Mouse (Mus musculus): ENCODE results near the gene Slc50a1. TPM values are rescaled to one million over a fixed set of nuclear protein-coding genes. Genes with fewer than 3 reads are reported as not detected.

The Slc50a1 gene
- polyA plus RNA-seq, 1 experiment from 2014 or later, result 59.9 TPM

DNA sequence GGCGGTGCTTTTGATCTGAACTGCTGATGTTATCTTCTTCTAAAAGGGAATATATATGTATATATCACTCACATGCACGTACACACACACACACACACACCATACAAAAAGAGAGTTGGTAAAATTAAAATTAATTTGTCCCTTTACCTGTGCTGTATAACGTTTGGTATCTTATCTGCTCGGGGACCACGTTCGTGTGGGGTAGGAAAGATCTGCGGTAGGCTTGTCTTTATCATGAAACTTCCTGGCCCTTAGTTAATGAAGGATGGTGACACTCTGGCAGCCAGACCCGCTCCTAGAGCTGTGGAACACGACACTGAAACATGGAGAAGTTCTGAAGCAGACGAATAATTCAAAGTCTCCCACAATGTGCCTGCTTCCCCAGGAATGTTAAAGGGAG is 21.5 kb upstream of the Slc50a1 start:
- Histone ChIP-seq H3K4me3 (replicated peaks) (no peak overlapping the region), H3K36me3 (no peaks in the 10 kb centered on the region), H3K4me1 (peaks cover 35% of the 10 kb centered on the region), H3K4me2 (no peak overlapping the region), H3K9me3 (replicated peaks) (no peaks in the 10 kb centered on the region), H3K9ac (no peak overlapping the region), H3K27me3 (no peaks in the 10 kb centered on the region), H3K27ac (no peak overlapping the region)
- no peak for ATAC-seq (replicated peaks; ENCODE audit: low FRiP score)
- WGBS, result 47% methylated on average over 10 of the region's 10 CpGs

DNA sequence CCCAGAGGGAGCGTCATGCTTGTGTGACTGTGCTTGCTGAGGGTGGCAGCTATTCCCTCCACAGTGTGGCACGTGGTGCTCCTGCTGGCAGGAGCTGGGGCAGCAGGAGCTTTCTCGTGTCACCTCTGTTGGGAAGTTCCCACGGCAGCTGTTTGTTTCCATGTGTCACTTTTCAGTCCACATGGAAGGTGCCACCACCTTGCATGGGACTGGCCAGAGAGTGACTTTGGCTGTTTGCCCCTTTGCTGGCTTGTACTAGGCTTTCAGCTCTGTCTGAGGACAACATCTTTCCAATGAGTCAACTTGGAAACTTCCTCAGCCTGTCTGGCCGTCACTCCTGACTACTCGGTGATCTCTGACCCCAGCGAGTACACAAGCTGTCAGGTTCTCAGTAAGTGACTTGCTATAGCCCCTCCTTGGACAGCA is 18.1 kb upstream of the Slc50a1 start:
- Histone ChIP-seq H3K36me3 (no peaks in the 10 kb centered on the region), H3K4me2 (no peak overlapping the region), H3K27ac (no peak overlapping the region), H3K9me3 (replicated peaks) (no peaks in the 10 kb centered on the region), H3K4me1 (peaks cover 56% of the 10 kb centered on the region), H3K9ac (no peak overlapping the region), H3K27me3 (no peaks in the 10 kb centered on the region), H3K4me3 (replicated peaks) (no peak overlapping the region)
- no peak for ATAC-seq (replicated peaks; ENCODE audit: low FRiP score)
- 32% methylated on average over 7 of the region's 7 CpGs for WGBS

DNA sequence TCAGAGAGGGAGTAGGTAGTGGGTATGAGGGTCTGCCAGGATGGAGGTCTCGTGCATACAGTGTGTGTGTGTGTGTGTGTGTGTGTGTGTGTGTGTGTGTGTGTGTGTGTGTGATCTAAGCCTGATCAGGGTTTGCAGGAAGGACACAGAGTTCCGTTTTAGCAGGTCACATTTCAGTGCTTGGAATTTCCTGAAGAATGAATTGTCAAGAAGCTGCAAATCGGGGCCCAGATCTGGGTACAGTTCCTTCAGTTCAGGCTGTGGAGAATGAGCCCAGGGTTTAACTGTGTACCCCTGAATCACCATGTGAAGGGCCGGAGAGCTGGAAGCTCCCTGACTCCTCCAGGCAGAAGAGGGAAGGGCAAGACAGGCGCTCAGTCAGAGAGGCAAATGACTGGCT is 16.9 kb upstream of the Slc50a1 start:
- Histone ChIP-seq H3K4me1 (peaks cover 57% of the 10 kb centered on the region), H3K36me3 (no peaks in the 10 kb centered on the region), H3K9ac (no peak overlapping the region), H3K27me3 (no peaks in the 10 kb centered on the region), H3K9me3 (replicated peaks) (no peaks in the 10 kb centered on the region), H3K4me3 (replicated peaks) (no peak overlapping the region), H3K4me2 (no peak overlapping the region), H3K27ac (peak overlapping the region; percentile 77)
- ATAC-seq (replicated peaks; ENCODE audit: low FRiP score), result no peak
- WGBS, result 50% methylated on average over 5 of the region's 5 CpGs

DNA sequence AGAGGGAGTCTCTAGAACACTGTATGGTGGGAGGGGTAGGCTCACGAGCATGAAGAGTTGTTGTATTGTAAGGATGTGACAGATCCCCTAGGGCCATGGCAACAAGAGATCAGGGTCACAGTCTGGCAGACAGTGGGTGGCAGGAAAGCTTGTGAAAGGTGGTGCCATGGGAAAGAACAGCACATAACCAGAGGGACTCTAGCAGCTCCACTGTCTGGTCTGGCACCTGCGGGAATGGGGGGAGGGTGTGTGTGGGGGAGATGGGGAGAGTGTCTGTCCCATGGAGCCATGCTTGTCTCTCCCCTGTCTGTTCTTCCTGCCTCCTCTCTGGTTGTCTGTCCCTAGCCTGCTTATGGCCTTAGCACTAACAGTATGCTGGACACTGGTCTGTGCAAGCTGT is 15.2 kb upstream of the Slc50a1 start:
- 70% methylated on average over 2 of the region's 2 CpGs for WGBS
- Histone ChIP-seq H3K4me2 (no peak overlapping the region), H3K27ac (no peak overlapping the region), H3K27me3 (peaks cover under 1% of the 10 kb centered on the region; the same call in 1 of the 2 replicates), H3K4me3 (replicated peaks) (no peak overlapping the region), H3K9ac (no peak overlapping the region), H3K36me3 (no peaks in the 10 kb centered on the region), H3K9me3 (replicated peaks) (no peaks in the 10 kb centered on the region), H3K4me1 (peaks cover 60% of the 10 kb centered on the region)
- ATAC-seq (replicated peaks; ENCODE audit: low FRiP score), result no peak

DNA sequence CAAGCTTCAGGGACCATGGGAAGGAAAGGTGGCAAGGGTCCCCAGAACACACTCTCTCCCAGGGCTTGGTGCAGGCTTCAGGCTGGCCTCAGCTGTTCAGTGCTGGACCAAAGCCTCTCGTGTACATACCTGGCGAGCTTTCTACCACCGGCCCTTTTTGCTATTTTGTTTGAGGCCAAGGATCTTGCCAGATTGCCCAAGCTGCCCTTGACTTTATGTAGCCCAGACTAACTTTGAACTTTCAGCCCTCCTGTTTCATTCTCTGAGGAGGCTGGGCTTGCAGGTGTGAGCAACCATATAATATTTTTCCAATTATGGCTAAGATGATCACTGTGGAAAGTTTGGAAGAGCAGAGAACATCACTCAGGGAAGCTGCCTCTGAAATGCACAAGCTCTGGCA is 13.9 kb upstream of the Slc50a1 start:
- Histone ChIP-seq H3K4me3 (replicated peaks) (no peak overlapping the region), H3K27me3 (peaks cover 4% of the 10 kb centered on the region; the same call in 1 of the 2 replicates), H3K9me3 (replicated peaks) (no peaks in the 10 kb centered on the region), H3K9ac (no peak overlapping the region), H3K27ac (no peak overlapping the region), H3K36me3 (no peaks in the 10 kb centered on the region), H3K4me1 (peaks cover 71% of the 10 kb centered on the region), H3K4me2 (no peak overlapping the region)
- ATAC-seq (replicated peaks; ENCODE audit: low FRiP score), result no peak
- 68% methylated on average over 3 of the region's 3 CpGs for WGBS

DNA sequence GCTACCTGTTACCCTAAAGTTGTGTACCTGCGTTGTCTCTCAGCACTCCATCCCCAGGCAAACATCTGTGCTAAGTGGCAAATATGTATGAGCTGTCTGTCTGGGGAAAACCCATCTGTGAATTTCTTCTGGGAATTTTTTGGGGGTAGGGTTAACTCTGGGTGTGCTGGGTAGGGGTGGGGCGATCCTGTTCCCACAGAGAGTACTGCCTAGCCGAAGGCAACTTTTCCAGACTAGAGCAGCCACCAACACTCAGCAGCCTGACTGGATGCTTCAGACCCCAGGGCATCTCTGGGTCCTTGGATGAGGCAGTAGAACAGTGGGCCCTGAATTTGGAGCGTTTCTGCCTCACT is 11.9 kb upstream of the Slc50a1 start:
- no peak overlapping the region for H3K4me3 ChIP-seq (replicated peaks)
- peaks cover 74% of the 10 kb centered on the region for H3K4me1 ChIP-seq
- WGBS, result 20% methylated on average over 4 of the region's 4 CpGs
- H3K27me3 ChIP-seq, result peaks cover 4% of the 10 kb centered on the region; the same call in 1 of the 2 replicates
- no peak overlapping the region for H3K9ac ChIP-seq
- no peak for ATAC-seq (replicated peaks; ENCODE audit: low FRiP score)
- peak overlapping the region; percentile 95; the same call in 1 of the 2 replicates for H3K27ac ChIP-seq
- no peaks in the 10 kb centered on the region for H3K36me3 ChIP-seq
- no peaks in the 10 kb centered on the region for H3K9me3 ChIP-seq (replicated peaks)
- no peak overlapping the region for H3K4me2 ChIP-seq

DNA sequence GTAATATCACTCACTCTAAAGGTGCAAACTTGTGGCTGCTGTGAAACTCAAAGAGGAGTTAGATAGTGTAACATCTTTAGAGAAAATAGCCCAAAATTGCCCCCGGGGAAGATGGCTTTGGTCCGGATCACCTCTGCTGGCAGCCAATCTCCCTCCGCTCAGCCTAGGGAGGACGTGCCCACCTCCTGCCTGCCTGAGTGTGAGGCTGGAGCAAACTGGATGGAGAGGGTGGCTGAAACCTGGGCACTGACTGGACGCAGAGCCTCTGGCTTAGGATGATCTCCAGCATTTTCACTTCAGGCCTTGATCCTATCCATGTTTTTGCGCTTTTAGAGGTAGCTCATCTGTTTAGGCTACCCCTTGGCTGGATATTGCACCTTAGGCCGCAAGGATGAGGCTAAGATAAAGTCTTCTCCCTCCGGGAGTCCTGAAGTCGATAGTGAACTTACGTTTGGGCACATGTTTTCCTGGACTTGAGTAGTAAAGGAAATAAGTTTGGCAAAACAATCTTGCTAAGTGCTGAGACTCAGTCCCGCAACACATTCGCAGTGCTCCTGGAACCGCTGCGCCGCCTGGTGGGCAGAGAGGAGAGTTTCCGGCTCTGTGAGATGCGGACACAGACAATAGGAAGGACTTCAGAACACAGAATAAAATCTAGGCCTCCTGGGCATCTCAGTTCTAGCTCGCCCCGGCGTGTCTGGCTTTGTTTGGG is 11.4 kb upstream of the Slc50a1 start:
- Histone ChIP-seq H3K9me3 (replicated peaks) (no peaks in the 10 kb centered on the region), H3K4me3 (replicated peaks) (peak overlapping the region; percentile 65), H3K4me1 (peaks cover 74% of the 10 kb centered on the region), H3K27me3 (peaks cover 4% of the 10 kb centered on the region; the same call in 1 of the 2 replicates), H3K9ac (0 out of 2 replicates have a peak overlapping the region, but pooled peaks have one; percentile 15), H3K4me2 (peak overlapping the region; percentile 96), H3K36me3 (no peaks in the 10 kb centered on the region), H3K27ac (peak overlapping the region; percentile 95)
- ATAC-seq (replicated peaks; ENCODE audit: low FRiP score), result no peak
- WGBS, result 10% methylated on average over 20 of the region's 20 CpGs

DNA sequence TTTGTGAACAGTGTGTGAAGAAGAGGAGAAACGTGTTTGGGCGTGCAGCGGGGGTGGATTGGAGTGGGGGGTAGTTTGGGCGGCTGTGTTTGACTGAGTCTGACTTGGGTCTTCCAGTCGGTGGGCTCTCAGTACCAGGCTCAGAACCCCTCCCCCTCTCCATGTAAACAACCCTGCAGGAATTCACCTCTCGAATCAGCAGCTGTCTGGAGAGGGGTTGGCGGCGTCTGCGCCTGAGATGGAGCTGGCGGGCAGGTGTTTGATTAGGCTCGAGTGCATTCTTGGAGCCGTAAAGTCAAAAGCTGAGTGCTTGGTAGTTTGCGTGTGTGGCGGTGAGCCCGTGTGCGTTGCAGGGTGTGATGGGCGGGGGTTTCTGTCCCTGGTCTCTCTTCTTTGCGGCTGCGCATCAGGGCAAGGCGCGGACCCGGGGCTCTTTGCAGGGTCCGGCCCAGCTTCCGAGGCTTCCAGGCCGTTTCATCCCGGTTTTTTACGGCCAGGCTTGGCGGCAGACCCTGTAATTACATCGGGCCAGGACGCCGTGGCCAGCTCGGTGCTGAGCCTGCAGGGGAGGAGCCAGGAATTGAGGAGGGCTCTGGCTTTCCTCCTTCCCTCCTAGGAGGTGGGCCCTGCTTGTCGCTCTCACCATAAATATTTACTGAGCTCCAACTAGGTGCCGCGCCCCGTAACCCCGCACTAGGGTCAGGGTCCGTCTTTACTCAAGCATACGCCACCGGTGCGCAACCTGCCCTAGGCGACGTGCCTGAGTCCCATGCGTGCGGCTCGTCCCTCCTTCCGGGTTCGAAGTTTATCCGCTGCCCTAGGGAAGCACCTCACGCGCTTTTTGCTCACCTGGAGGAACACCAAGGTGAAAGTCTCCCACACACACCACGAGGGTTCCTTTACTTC is 10.5 kb upstream of the Slc50a1 start, which contains the start of gene Efna1:
Gene Efna1, minus strand, starts transcription at position 537 of the 906 bp plus-strand sequence.
- Histone ChIP-seq H3K9me3 (replicated peaks) (no peaks in the 10 kb centered on the region), H3K9ac (peak within 1 kb of the TSS; percentile 77), H3K27me3 (peaks cover 4% of the 10 kb centered on the region; the same call in 1 of the 2 replicates), H3K4me2 (peak within 1 kb of the TSS; percentile 96), H3K4me3 (replicated peaks) (peak within 1 kb of the TSS; percentile 65), H3K4me1 (peaks cover 76% of the 10 kb centered on the region), H3K27ac (peak within 1 kb of the TSS; percentile 95), H3K36me3 (peaks cover 4% of the 10 kb centered on the region; the same call in 1 of the 2 replicates)
- WGBS, result under 1% methylated on average over 52 of the region's 52 CpGs
- peak; percentile 26; the same call in 1 of the 2 replicates for ATAC-seq (replicated peaks; ENCODE audit: low FRiP score)

DNA sequence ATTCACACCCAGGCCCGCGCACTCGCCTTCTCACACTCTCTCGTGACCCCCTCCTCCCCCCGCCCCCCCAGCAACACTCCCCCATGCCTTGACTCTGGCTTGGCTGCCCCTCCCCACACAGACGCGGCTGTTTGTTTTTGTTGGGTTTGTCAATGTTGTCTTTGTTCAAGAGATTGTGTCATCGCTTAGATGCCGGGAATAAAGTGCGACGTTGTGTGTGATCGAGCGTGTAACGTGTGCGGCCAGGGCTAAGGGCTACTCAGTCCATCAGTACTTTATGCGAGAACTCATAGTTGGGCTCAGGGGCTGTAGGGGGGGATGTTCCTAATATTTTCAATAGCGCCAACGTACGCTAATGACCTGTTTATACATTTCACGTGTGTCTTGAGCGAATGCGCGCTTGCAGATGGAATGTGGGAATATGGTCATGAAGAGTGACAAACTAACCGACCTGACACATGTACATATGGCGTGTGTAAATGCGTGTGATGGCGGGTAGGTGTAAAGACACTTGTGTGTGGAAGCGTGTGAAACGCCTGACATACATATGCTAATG is 9.8 kb upstream of the Slc50a1 start:
- Histone ChIP-seq H3K4me2 (peak overlapping the region; percentile 96), H3K27me3 (peaks cover 4% of the 10 kb centered on the region; the same call in 1 of the 2 replicates), H3K27ac (peak overlapping the region; percentile 95), H3K4me1 (peaks cover 71% of the 10 kb centered on the region), H3K9me3 (replicated peaks) (no peaks in the 10 kb centered on the region), H3K36me3 (peaks cover 11% of the 10 kb centered on the region), H3K4me3 (replicated peaks) (peak overlapping the region; percentile 65), H3K9ac (peak overlapping the region; percentile 77)
- ATAC-seq (replicated peaks; ENCODE audit: low FRiP score), result no peak
- WGBS, result under 1% methylated on average over 29 of the region's 29 CpGs

DNA sequence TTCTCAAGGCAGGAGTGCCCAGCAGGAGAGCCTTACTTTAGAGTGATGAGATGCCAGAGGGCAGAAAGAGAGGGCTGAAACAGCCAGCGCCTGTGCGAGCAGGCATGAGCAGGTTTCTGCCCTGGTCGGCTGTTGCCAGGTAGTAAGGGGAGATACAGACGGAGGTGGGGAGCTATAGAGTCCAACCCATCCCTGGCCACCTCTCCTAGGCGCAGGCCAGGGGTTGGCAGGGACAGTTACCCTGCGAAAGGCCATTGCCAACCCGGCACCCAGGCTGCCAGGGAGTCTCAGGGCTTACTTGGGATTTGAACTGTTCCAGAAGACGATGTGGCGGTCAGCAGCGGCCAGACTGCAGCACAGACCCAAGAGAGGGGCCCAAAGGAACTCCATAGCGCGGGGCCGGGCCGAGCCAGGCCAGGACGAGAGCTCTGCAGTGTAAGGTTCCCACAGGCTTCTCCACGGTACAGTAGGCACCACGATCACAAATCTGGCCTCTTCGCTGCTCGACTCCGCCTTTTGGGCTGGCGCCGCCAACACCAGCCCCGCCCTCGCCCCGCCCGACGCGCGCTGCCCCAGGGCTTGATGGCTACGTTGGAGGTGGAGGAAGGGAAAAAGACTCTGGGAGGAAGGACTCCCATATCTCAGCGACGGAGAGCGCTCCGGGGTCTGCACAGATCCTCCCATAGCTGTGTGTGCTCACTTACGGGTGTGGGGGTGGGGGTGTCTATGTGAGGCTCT is 9.0 kb upstream of the Slc50a1 start:
- peak overlapping the region; percentile 77 for H3K9ac ChIP-seq
- peaks cover 4% of the 10 kb centered on the region; the same call in 1 of the 2 replicates for H3K27me3 ChIP-seq
- 1% methylated on average over 35 of the region's 35 CpGs for WGBS
- no peaks in the 10 kb centered on the region for H3K9me3 ChIP-seq (replicated peaks)
- peaks cover 69% of the 10 kb centered on the region for H3K4me1 ChIP-seq
- H3K36me3 ChIP-seq, result peaks cover 19% of the 10 kb centered on the region
- H3K4me3 ChIP-seq (replicated peaks), result peak overlapping the region; percentile 65
- peak; percentile 81 for ATAC-seq (replicated peaks; ENCODE audit: low FRiP score)
- peak overlapping the region; percentile 96 for H3K4me2 ChIP-seq
- H3K27ac ChIP-seq, result peak overlapping the region; percentile 95

DNA sequence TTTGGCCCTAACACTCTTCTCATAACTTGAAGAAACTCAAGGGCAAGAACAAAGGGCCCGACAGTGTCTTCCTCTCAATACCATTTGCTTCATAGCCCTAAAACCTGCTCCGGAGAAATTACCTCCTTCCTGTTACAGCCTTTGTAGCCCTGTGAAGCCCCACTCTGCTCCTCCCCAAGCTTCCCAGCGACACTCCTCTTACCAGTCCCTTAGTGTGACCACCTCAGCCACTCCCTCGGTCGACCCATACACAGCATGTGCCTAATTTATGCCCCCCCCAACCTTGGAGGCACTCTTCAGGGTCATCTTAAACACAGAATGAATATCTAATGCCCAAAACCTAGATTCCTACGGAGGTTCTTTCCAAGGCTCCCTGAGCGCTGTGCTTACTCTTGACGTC is 8.3 kb upstream of the Slc50a1 start:
- Histone ChIP-seq H3K9ac (peak overlapping the region; percentile 77), H3K4me2 (peak overlapping the region; percentile 96), H3K9me3 (replicated peaks) (no peaks in the 10 kb centered on the region), H3K27ac (peak overlapping the region; percentile 95), H3K4me3 (replicated peaks) (peak overlapping the region; percentile 65), H3K27me3 (peaks cover 4% of the 10 kb centered on the region; the same call in 1 of the 2 replicates), H3K4me1 (peaks cover 62% of the 10 kb centered on the region), H3K36me3 (peaks cover 24% of the 10 kb centered on the region)
- no peak for ATAC-seq (replicated peaks; ENCODE audit: low FRiP score)
- 10% methylated on average over 8 of the region's 8 CpGs for WGBS

Measured in kidney, embryonic 15.5 days (tissue).